Mouse (Mus musculus) regulatory T cell (primary cell): ENCODE measurements around the gene Cd59a.
"Not testable (repeated sequence)": the region's sequence is repeated elsewhere in the genome, so short reads cannot be mapped to it uniquely, and the experiment has no call there.

Experiments used
- in situ Hi-C: fragments of 300-600 bp; cut with MboI, MseI; formaldehyde crosslinking; loops from one replicate; pipeline ENCODE4 v1.15.1; 2025; ENCODE audit warnings: high pct_unique_total_duplicates

The Cd59a gene

GRCm38 (mm10) chr2:104109021-104109420, 13.4 kb downstream of the Cd59a start:
- in situ Hi-C loops = not testable (repeated sequence)

- in situ Hi-C loops = no loop called here
These were observed 13.9 kb downstream of the Cd59a start for GRCm38 (mm10) chr2:104109528-104109927.

GRCm38 (mm10) chr2:104110031-104110430, 14.4 kb downstream of the Cd59a start:
- in situ Hi-C loops = no loop called here

- in situ Hi-C loops = not testable (repeated sequence)
These were observed 15.7 kb downstream of the Cd59a start for GRCm38 (mm10) chr2:104111170-104111797.

- in situ Hi-C loops = not testable (repeated sequence)
These were observed 18.0 kb downstream of the Cd59a start for GRCm38 (mm10) chr2:104113563-104113962.

- in situ Hi-C loops = no loop called here
These were observed 19.3 kb downstream of the Cd59a start for GRCm38 (mm10) chr2:104114898-104115297.

- in situ Hi-C loops = not testable (repeated sequence)
These were observed 21.6 kb downstream of the Cd59a start for GRCm38 (mm10) chr2:104117173-104117572.

GRCm38 (mm10) chr2:104119097-104119496, 23.5 kb downstream of the Cd59a start:
- in situ Hi-C loops = no loop called here

- in situ Hi-C loops = no loop called here
These were observed 24.7 kb downstream of the Cd59a start for GRCm38 (mm10) chr2:104120312-104120711.

- in situ Hi-C loops = no loop called here
These were observed 26.3 kb downstream of the Cd59a start for GRCm38 (mm10) chr2:104121681-104122504.

GRCm38 (mm10) chr2:104122505-104123378, 27.1 kb downstream of the Cd59a start, which contains the start of gene A930018P22Rik:
A930018P22Rik (plus strand) TSS chr2:104122769.
- in situ Hi-C loops = no loop called here

- in situ Hi-C loops = no loop called here
These were observed 27.9 kb downstream of the Cd59a start for GRCm38 (mm10) chr2:104123540-104123939.

GRCm38 (mm10) chr2:104124071-104124470, 28.5 kb downstream of the Cd59a start:
- in situ Hi-C loops = no loop called here

GRCm38 (mm10) chr2:104128803-104129531, 33.4 kb downstream of the Cd59a start:
- in situ Hi-C loops = loop anchor here (5.0 kb wide), 1 partner anchor 283 kb away; the partner anchor contains the start of gene D430041D05Rik

- in situ Hi-C loops = no loop called here
These were observed 34.6 kb downstream of the Cd59a start for GRCm38 (mm10) chr2:104130165-104130564.

GRCm38 (mm10) chr2:104130969-104131368, 35.4 kb downstream of the Cd59a start:
- in situ Hi-C loops = no loop called here

GRCm38 (mm10) chr2:104132266-104132859, 36.8 kb downstream of the Cd59a start:
- in situ Hi-C loops = no loop called here

- in situ Hi-C loops = no loop called here
These were observed 37.6 kb downstream of the Cd59a start for GRCm38 (mm10) chr2:104133042-104133810.

- in situ Hi-C loops = no loop called here
These were observed 38.8 kb downstream of the Cd59a start for GRCm38 (mm10) chr2:104134150-104135056.
